Mouse (Mus musculus) forebrain, embryonic 13.5 days (tissue): ENCODE results near the gene Macrod1. TPM values are rescaled to one million over a fixed set of nuclear protein-coding genes. Genes with fewer than 3 reads are reported as not detected.

Source experiments
- ATAC-seq: fragments of 200-750 bp; cut with Nextera tagmentation; 2 replicates; pipeline ENCODE4 v1.8.0; 2017
- H3K27ac ChIP-seq: fragments of 300-500 bp; sonication (generic); 2 replicates; pipeline ENCODE4 v1.5.1; 2015; ENCODE audit warnings: inconsistent platforms, mild to moderate bottlenecking, moderate library complexity
- H3K27me3 ChIP-seq: fragments of 300-500 bp; sonication (generic); 2 replicates; pipeline ENCODE4 v1.6.1; 2015; ENCODE audit warnings: mild to moderate bottlenecking, inconsistent platforms
- H3K36me3 ChIP-seq: fragments of 300-500 bp; sonication (generic); 2 replicates; pipeline ENCODE4 v1.6.1; 2015; ENCODE audit warnings: mild to moderate bottlenecking, inconsistent platforms; ENCODE audit not compliant: poor library complexity, severe bottlenecking
- H3K4me1 ChIP-seq: fragments of 300-500 bp; sonication (generic); 2 replicates; pipeline ENCODE4 v1.6.1; 2015; ENCODE audit warnings: inconsistent platforms
- H3K4me2 ChIP-seq: fragments of 300-500 bp; sonication (generic); 2 replicates; pipeline ENCODE4 v1.6.1; 2015; ENCODE audit warnings: inconsistent platforms, mild to moderate bottlenecking, moderate library complexity
- H3K4me3 ChIP-seq: fragments of 300-500 bp; sonication (generic); 2 replicates; pipeline ENCODE4 v1.5.1; 2015; ENCODE audit warnings: mild to moderate bottlenecking, inconsistent platforms
- H3K9ac ChIP-seq: fragments of 300-500 bp; sonication (generic); 2 replicates; pipeline ENCODE4 v1.6.1; 2015; ENCODE audit warnings: mild to moderate bottlenecking, inconsistent platforms
- H3K9me3 ChIP-seq: fragments of 300-500 bp; sonication (generic); replicated peaks from 2 replicates; pipeline ENCODE4 v1.6.1; 2016; ENCODE audit warnings: inconsistent platforms
- WGBS: fragments of 180-500 bp; shearing (Covaris S2); methylation state at CpG from one replicate; pipeline ENCODE4 v1.1.7; 2015; 5-methylcytosine and 5-hydroxymethylcytosine counted together
- polyA plus RNA-seq: library from polyadenylated mRNA; unstranded; fragments of >200 nt; fragmentation: Nextera tagmentation; extraction: Ambion mirVana; gene quantifications from 2 replicates; pipeline ENCODE4 v1.2.1, GENCODE M21; 2015

The Macrod1 gene
- polyA plus RNA-seq, 1 experiment from 2014 or later: 4.4 TPM

GRCm38 (mm10) chr19:7108114-7108905 is 51.7 kb downstream of the Macrod1 start:
- Histone ChIP-seq H3K4me2 (no peak overlapping the region), H3K27me3 (no peaks in the 10 kb centered on the region)
- 48% methylated on average over 6 of the region's 6 CpGs for WGBS

GRCm38 (mm10) chr19:7110097-7110496 is 53.5 kb downstream of the Macrod1 start:
- ATAC-seq: no peak
- Histone ChIP-seq H3K4me2 (no peak overlapping the region), H3K9ac (0 out of 2 replicates have a peak overlapping the region, but pooled peaks have one; percentile 12), H3K27me3 (no peaks in the 10 kb centered on the region), H3K27ac (no peak overlapping the region; the same call in 1 of the 2 replicates), H3K9me3 (no peaks in the 10 kb centered on the region), H3K4me3 (no peak overlapping the region), H3K36me3 (no peaks in the 10 kb centered on the region), H3K4me1 (peaks cover 82% of the 10 kb centered on the region)
- 8% methylated on average over 5 of the region's 5 CpGs for WGBS

More at GRCm38 (mm10) chr19:7108114-7108905, 51.7 kb downstream of the Macrod1 start:
- H3K36me3 ChIP-seq: no peaks in the 10 kb centered on the region
- no peak overlapping the region for H3K9ac ChIP-seq
- no peak for ATAC-seq
- no peak overlapping the region for H3K4me3 ChIP-seq
- H3K27ac ChIP-seq: no peak overlapping the region
- peaks cover 83% of the 10 kb centered on the region for H3K4me1 ChIP-seq
- no peaks in the 10 kb centered on the region for H3K9me3 ChIP-seq

GRCm38 (mm10) chr19:7110875-7111274 is 54.3 kb downstream of the Macrod1 start:
- WGBS: 48% methylated on average over 6 of the region's 6 CpGs
- H3K4me1 ChIP-seq: peaks cover 82% of the 10 kb centered on the region

GRCm38 (mm10) chr19:7111309-7111708 is 54.7 kb downstream of the Macrod1 start:
- 83% methylated on average over 6 of the region's 6 CpGs for WGBS
- ATAC-seq: no peak
- H3K27me3 ChIP-seq: no peaks in the 10 kb centered on the region

More at GRCm38 (mm10) chr19:7110875-7111274, 54.3 kb downstream of the Macrod1 start:
- Histone ChIP-seq H3K4me3 (no peak overlapping the region), H3K9me3 (no peaks in the 10 kb centered on the region), H3K9ac (no peak overlapping the region), H3K36me3 (no peaks in the 10 kb centered on the region), H3K4me2 (no peak overlapping the region), H3K27ac (no peak overlapping the region), H3K27me3 (no peaks in the 10 kb centered on the region)
- ATAC-seq: no peak

GRCm38 (mm10) chr19:7111710-7112109 is 55.1 kb downstream of the Macrod1 start:
- no peak overlapping the region for H3K9ac ChIP-seq
- H3K4me3 ChIP-seq: no peak overlapping the region
- no peak overlapping the region for H3K4me2 ChIP-seq
- WGBS: 90% methylated on average over 4 of the region's 4 CpGs
- H3K36me3 ChIP-seq: no peaks in the 10 kb centered on the region
- H3K27ac ChIP-seq: no peak overlapping the region
- H3K4me1 ChIP-seq: peaks cover 84% of the 10 kb centered on the region
- no peak for ATAC-seq
- no peaks in the 10 kb centered on the region for H3K9me3 ChIP-seq
- H3K27me3 ChIP-seq: no peaks in the 10 kb centered on the region

More at GRCm38 (mm10) chr19:7111309-7111708, 54.7 kb downstream of the Macrod1 start:
- Histone ChIP-seq H3K27ac (no peak overlapping the region), H3K4me3 (no peak overlapping the region), H3K9me3 (no peaks in the 10 kb centered on the region), H3K4me2 (no peak overlapping the region), H3K9ac (no peak overlapping the region), H3K36me3 (no peaks in the 10 kb centered on the region), H3K4me1 (peaks cover 82% of the 10 kb centered on the region)

GRCm38 (mm10) chr19:7112628-7113027 is 56.0 kb downstream of the Macrod1 start:
- peaks cover 88% of the 10 kb centered on the region for H3K4me1 ChIP-seq
- 0 out of 2 replicates have a peak overlapping the region, but pooled peaks have one; percentile 2 for H3K9ac ChIP-seq
- WGBS: 18% methylated on average over 3 of the region's 3 CpGs

GRCm38 (mm10) chr19:7113574-7113973 is 57.0 kb downstream of the Macrod1 start:
- 2% methylated on average over 13 of the region's 14 CpGs for WGBS
- no peaks in the 10 kb centered on the region for H3K9me3 ChIP-seq
- ATAC-seq: peak; percentile 28
- no peak overlapping the region for H3K4me3 ChIP-seq
- peaks cover 79% of the 10 kb centered on the region for H3K4me1 ChIP-seq
- peak overlapping the region; percentile 12; the same call in 1 of the 2 replicates for H3K4me2 ChIP-seq
- H3K27ac ChIP-seq: peak overlapping the region; percentile 84
- H3K9ac ChIP-seq: peak overlapping the region; percentile 45
- H3K36me3 ChIP-seq: no peaks in the 10 kb centered on the region
- no peaks in the 10 kb centered on the region for H3K27me3 ChIP-seq

More at GRCm38 (mm10) chr19:7112628-7113027, 56.0 kb downstream of the Macrod1 start:
- Histone ChIP-seq H3K36me3 (no peaks in the 10 kb centered on the region), H3K4me3 (no peak overlapping the region), H3K27me3 (no peaks in the 10 kb centered on the region), H3K4me2 (no peak overlapping the region), H3K9me3 (no peaks in the 10 kb centered on the region), H3K27ac (0 out of 2 replicates have a peak overlapping the region, but pooled peaks have one; percentile 84)
- ATAC-seq: no peak

- Histone ChIP-seq H3K27me3 (0 out of 2 replicates have a peak, but pooled peaks cover 7% of the 10 kb centered on the region), H3K4me3 (no peak overlapping the region), H3K9ac (no peak overlapping the region), H3K36me3 (no peaks in the 10 kb centered on the region), H3K27ac (no peak overlapping the region), H3K9me3 (no peaks in the 10 kb centered on the region), H3K4me1 (peaks cover 52% of the 10 kb centered on the region), H3K4me2 (no peak overlapping the region)
- ATAC-seq: no peak
- WGBS: 77% methylated on average over 4 of the region's 4 CpGs
These were observed 59.6 kb downstream of the Macrod1 start for GRCm38 (mm10) chr19:7116038-7116731.

- Histone ChIP-seq H3K27ac (0 out of 2 replicates have a peak overlapping the region, but pooled peaks have one; percentile 0), H3K27me3 (0 out of 2 replicates have a peak, but pooled peaks cover 7% of the 10 kb centered on the region), H3K36me3 (no peaks in the 10 kb centered on the region), H3K4me3 (no peak overlapping the region), H3K4me2 (no peak overlapping the region), H3K4me1 (peaks cover 51% of the 10 kb centered on the region), H3K9ac (no peak overlapping the region), H3K9me3 (no peaks in the 10 kb centered on the region)
- 70% methylated on average over 4 of the region's 4 CpGs for WGBS
- no peak for ATAC-seq
These were observed 60.5 kb downstream of the Macrod1 start for GRCm38 (mm10) chr19:7117141-7117540.

GRCm38 (mm10) chr19:7117653-7118307 is 61.2 kb downstream of the Macrod1 start:
- H3K9me3 ChIP-seq: no peaks in the 10 kb centered on the region
- H3K4me3 ChIP-seq: no peak overlapping the region
- H3K9ac ChIP-seq: no peak overlapping the region
- H3K4me2 ChIP-seq: no peak overlapping the region
- no peak overlapping the region for H3K27ac ChIP-seq
- H3K4me1 ChIP-seq: peaks cover 51% of the 10 kb centered on the region
- H3K27me3 ChIP-seq: 0 out of 2 replicates have a peak, but pooled peaks cover 7% of the 10 kb centered on the region
- ATAC-seq: no peak
- 76% methylated on average over 8 of the region's 8 CpGs for WGBS
- no peaks in the 10 kb centered on the region for H3K36me3 ChIP-seq

GRCm38 (mm10) chr19:7121252-7121651 is 64.6 kb downstream of the Macrod1 start:
- ATAC-seq: no peak
- Histone ChIP-seq H3K4me3 (no peak overlapping the region), H3K27ac (no peak overlapping the region), H3K36me3 (no peaks in the 10 kb centered on the region), H3K4me1 (peaks cover 31% of the 10 kb centered on the region), H3K9me3 (no peaks in the 10 kb centered on the region), H3K27me3 (0 out of 2 replicates have a peak, but pooled peaks cover 7% of the 10 kb centered on the region), H3K4me2 (no peak overlapping the region), H3K9ac (no peak overlapping the region)
- 71% methylated on average over 11 of the region's 11 CpGs for WGBS
